23 mouse cellular contexts compared by ENCODE assay signal in the genomic region with DNA sequence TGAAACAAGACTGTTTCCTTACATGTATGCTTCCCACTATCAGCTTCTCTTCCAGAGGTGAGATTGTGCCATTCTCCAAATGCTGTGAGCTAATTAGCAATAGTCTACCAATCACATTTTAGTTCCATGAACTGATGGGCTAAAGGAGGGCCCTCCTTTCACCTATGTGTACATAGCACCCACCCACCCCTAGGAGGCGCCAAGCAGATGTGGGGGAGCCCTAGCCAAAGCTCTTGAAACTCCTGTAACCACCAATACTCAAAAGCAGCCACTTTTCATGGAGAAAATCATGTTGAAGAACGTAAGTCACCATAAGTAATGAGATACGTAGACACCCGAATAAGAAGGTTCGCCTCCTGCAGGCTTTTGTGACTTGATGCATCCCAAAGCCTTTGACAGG. TPM values are rescaled to one million over a fixed set of nuclear protein-coding genes. Genes with fewer than 3 reads are reported as not detected.
DNase-seq lines count a peak whose midpoint lies in the region; ATAC-seq and TF ChIP-seq lines count a peak whose summit lies in the region.
"Had no signal": no experiment of that assay in that cellular context is flagged by ENCODE, and none has a peak within 500 bp of the region (broad histone marks: within the 10 kb centered on the region; RNA-seq: fewer than 3 reads in every experiment).

No protein-coding gene starts in this region.

- TF ChIP-seq POLR2A in lung, adult 2 months (IDR thresholded peaks at IDR 0.05; ENCODE audit: borderline replicate concordance, extremely low read depth, low read depth, low read length): no peak

- DNase-seq in lung, adult 2 months: no peak
- no peak for DNase-seq in lung, postnatal 4 days
- peak; percentile 10 for DNase-seq in ZHBTc4 (ENCODE audit: low read depth, low spot score)
- DNase-seq in urinary bladder, postnatal 36 days (ENCODE audit: low spot score in 2 of 2): no peak
- DNase-seq: cerebellum, adult 2 months; cerebellum, postnatal 36 days; gastrocnemius, postnatal 36 days; kidney, adult 18-20 months; kidney, postnatal 25 days; layer of hippocampus, adult 9-11 months; right cerebral cortex, postnatal 14 days; thymus, adult 2 months had no signal

- no peak overlapping the region for H3K27ac ChIP-seq in intestine, postnatal 0 days (ENCODE audit: low read depth, low read length)
- H3K27ac ChIP-seq in intestine, embryonic 16.5 days (ENCODE audit: low read length): no peak overlapping the region
- H3K27ac ChIP-seq: embryonic facial prominence, embryonic 15.5 days; heart, embryonic 13.5 days; hindbrain, embryonic 14.5 days; limb, embryonic 13.5 days; stomach, embryonic 15.5 days had no signal

- no peak for ATAC-seq in intestine, postnatal 0 days
- no peak for ATAC-seq in intestine, embryonic 16.5 days
- ATAC-seq: forebrain, embryonic 16.5 days; midbrain, embryonic 16.5 days had no signal

- H3K27me3 ChIP-seq in intestine, postnatal 0 days (replicated peaks; ENCODE audit: control insufficient read depth, insufficient read depth, low read length): no peaks in the 10 kb centered on the region
- no peaks in the 10 kb centered on the region for H3K27me3 ChIP-seq in intestine, embryonic 16.5 days (replicated peaks; ENCODE audit: control insufficient read depth, insufficient read depth, low read length)
- no peaks in the 10 kb centered on the region for H3K27me3 ChIP-seq in E14TG2a.4 (ENCODE audit: insufficient read depth, low read length)
- H3K27me3 ChIP-seq: embryonic facial prominence, embryonic 15.5 days; heart, embryonic 13.5 days; limb, embryonic 13.5 days; megakaryocyte, embryonic 14.5 days; stomach, embryonic 15.5 days had no signal

- peaks cover 16% of the 10 kb centered on the region; the same call in 1 of the 2 replicates for H3K36me3 ChIP-seq in intestine, postnatal 0 days (ENCODE audit: control insufficient read depth, insufficient read depth)
- H3K36me3 ChIP-seq in intestine, embryonic 16.5 days (ENCODE audit: control insufficient read depth, insufficient read depth, low read length): peaks cover 5% of the 10 kb centered on the region; the same call in 1 of the 2 replicates
- no peaks in the 10 kb centered on the region for H3K36me3 ChIP-seq in E14TG2a.4 (ENCODE audit: insufficient read depth, low read length)

- no peak overlapping the region for H3K4me3 ChIP-seq in intestine, postnatal 0 days (ENCODE audit: low read depth, low read length)
- H3K4me3 ChIP-seq in intestine, embryonic 16.5 days (ENCODE audit: low read length): no peak overlapping the region
- H3K4me3 ChIP-seq in lung, adult 2 months (replicated peaks; ENCODE audit: extremely low read depth, low read depth, low read length): no peak overlapping the region
- no peak overlapping the region for H3K4me3 ChIP-seq in E14TG2a.4 (replicated peaks; ENCODE audit: low read length)
- H3K4me3 ChIP-seq: embryonic facial prominence, embryonic 15.5 days; heart, embryonic 13.5 days; limb, embryonic 13.5 days; megakaryocyte, embryonic 14.5 days; stomach, embryonic 15.5 days had no signal

- no peak overlapping the region for H3K4me2 ChIP-seq in intestine, postnatal 0 days (replicated peaks; ENCODE audit: low read depth)
- H3K4me2 ChIP-seq in intestine, embryonic 16.5 days (ENCODE audit: low read depth, low read length): no peak overlapping the region
- H3K4me2 ChIP-seq: embryonic facial prominence, embryonic 15.5 days; heart, embryonic 13.5 days; hindbrain, embryonic 14.5 days; limb, embryonic 13.5 days; stomach, embryonic 15.5 days had no signal

- no peaks in the 10 kb centered on the region for H3K4me1 ChIP-seq in intestine, postnatal 0 days (replicated peaks; ENCODE audit: control insufficient read depth, insufficient read depth, low read length)
- H3K4me1 ChIP-seq in intestine, embryonic 16.5 days (ENCODE audit: control insufficient read depth, insufficient read depth, low read length): peaks cover 4% of the 10 kb centered on the region; the same call in 1 of the 2 replicates
- H3K4me1 ChIP-seq in lung, adult 2 months (ENCODE audit: control insufficient read depth, insufficient read depth, low read length): peaks cover 2% of the 10 kb centered on the region
- no peaks in the 10 kb centered on the region for H3K4me1 ChIP-seq in E14TG2a.4 (replicated peaks; ENCODE audit: low read depth, low read length)
- H3K4me1 ChIP-seq: stomach, embryonic 15.5 days had no signal

- no peak overlapping the region for H3K9ac ChIP-seq in intestine, postnatal 0 days (ENCODE audit: low read depth, low read length)
- H3K9ac ChIP-seq in intestine, embryonic 16.5 days (ENCODE audit: low read depth, low read length): no peak overlapping the region
- H3K9ac ChIP-seq: embryonic facial prominence, embryonic 15.5 days; heart, embryonic 13.5 days; hindbrain, embryonic 14.5 days; limb, embryonic 13.5 days; stomach, embryonic 15.5 days had no signal

- no peaks in the 10 kb centered on the region for H3K9me3 ChIP-seq in intestine, postnatal 0 days (ENCODE audit: control insufficient read depth)
- H3K9me3 ChIP-seq in intestine, embryonic 16.5 days (ENCODE audit: control insufficient read depth, low read length): no peaks in the 10 kb centered on the region
- H3K9me3 ChIP-seq in E14TG2a.4 (ENCODE audit: low read length): peaks cover 4% of the 10 kb centered on the region; the same call in 1 of the 2 replicates
- H3K9me3 ChIP-seq: embryonic facial prominence, embryonic 15.5 days had no signal

- peak; percentile 51 for TF ChIP-seq CTCF in intestine, postnatal 0 days (IDR thresholded peaks at IDR 0.05; ENCODE audit: low read depth)
- peak; percentile 22; the same call in 1 of the 2 replicates for TF ChIP-seq CTCF in lung, adult 2 months (IDR thresholded peaks at IDR 0.05; ENCODE audit: insufficient read depth, low read length)
- peak; percentile 55 for TF ChIP-seq CTCF in E14TG2a.4 (conservative IDR thresholded peaks at IDR 0.05; ENCODE audit: low read length)

- WGBS in intestine, postnatal 0 days: 90% methylated on average over 5 of the region's 5 CpGs
- 90% methylated on average over 5 of the region's 5 CpGs for WGBS in intestine, embryonic 16.5 days
- WGBS in lung, adult 2 months: 92% methylated on average over 5 of the region's 5 CpGs

RNA-seq across cellular contexts. Expression of a gene that starts 23.0 kb away (rescaled TPM):
- 33.3 and 37.9 TPM in 2 replicates for polyA plus RNA-seq in intestine, postnatal 0 days (2015; fragmentation: Nextera tagmentation; extraction: Ambion mirVana)
- 31.7 and 32.3 TPM in 2 replicates for polyA plus RNA-seq in intestine, embryonic 16.5 days (2015; fragmentation: Nextera tagmentation; extraction: Ambion mirVana)
- polyA plus RNA-seq in lung, adult 2 months (2012; rRNA removed): 11.0 and 24.1 TPM in 2 replicates
